Mouse (Mus musculus): ENCODE results near the gene Rars. TPM values are rescaled to one million over a fixed set of nuclear protein-coding genes. Genes with fewer than 3 reads are reported as not detected.
"Not testable (repeated sequence)": the region's sequence is repeated elsewhere in the genome, so short reads cannot be mapped to it uniquely, and the experiment has no call there.

Rars gene
- polyA plus RNA-seq, 1 experiment from 2014 or later = 93.4 TPM

DNA sequence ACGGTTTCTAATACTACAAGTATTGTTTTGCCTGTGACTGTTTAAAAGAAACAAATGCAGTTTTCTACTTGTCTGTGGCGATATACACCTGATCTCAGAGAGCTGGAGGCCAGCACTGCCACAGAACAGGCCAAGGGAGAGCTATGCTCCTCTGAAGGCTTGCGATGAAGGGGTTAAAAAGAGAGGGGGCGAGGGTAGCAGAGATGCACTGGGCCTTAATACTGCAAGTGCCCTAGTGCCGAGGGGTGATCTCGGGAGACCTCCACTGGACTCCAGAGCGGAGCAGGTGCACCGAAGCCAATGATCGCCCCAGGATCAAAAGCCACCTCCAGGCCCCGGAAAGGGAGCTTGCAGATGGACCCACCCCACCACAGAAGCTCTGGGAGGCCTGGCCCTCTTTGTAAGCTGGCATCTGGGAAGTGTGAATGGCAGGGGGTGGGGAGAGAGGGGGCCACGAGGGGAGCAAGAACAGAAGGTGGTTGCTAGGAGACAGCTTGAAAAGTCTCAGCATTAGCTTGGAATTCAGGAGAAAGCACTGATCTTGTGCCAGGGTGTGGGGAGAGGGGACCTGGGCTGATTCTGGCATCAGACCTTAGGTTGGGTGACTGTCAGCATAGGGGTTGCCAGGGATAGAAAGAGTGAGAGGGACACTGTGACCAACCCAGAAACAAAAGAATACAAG is 22.2 kb upstream of the Rars start:
- Histone ChIP-seq H3K4me2 (no peak overlapping the region), H3K9me3 (replicated peaks) (no peaks in the 10 kb centered on the region), H3K4me3 (replicated peaks) (no peak overlapping the region), H3K4me1 (no peaks in the 10 kb centered on the region), H3K27me3 (no peaks in the 10 kb centered on the region), H3K9ac (no peak overlapping the region), H3K27ac (no peak overlapping the region), H3K36me3 (peaks cover 35% of the 10 kb centered on the region)
- 0 out of 2 replicates have a peak, but pooled peaks have one; percentile 38 for ATAC-seq (replicated peaks; ENCODE audit: low FRiP score)
- WGBS = 58% methylated on average over 11 of the region's 11 CpGs

- H3K36me3 ChIP-seq = peaks cover 43% of the 10 kb centered on the region
- no peak overlapping the region for H3K4me3 ChIP-seq (replicated peaks)
- WGBS = 77% methylated on average over 8 of the region's 9 CpGs
- H3K27me3 ChIP-seq = no peaks in the 10 kb centered on the region
- H3K9me3 ChIP-seq (replicated peaks) = no peaks in the 10 kb centered on the region
- no peaks in the 10 kb centered on the region for H3K4me1 ChIP-seq
- no peak for ATAC-seq (replicated peaks; ENCODE audit: low FRiP score)
- H3K27ac ChIP-seq = no peak overlapping the region
- no peak overlapping the region for H3K9ac ChIP-seq
- no peak overlapping the region for H3K4me2 ChIP-seq
Measured at GRCm38 (mm10) chr11:35855567-35855966, 21.3 kb upstream of the Rars start.

- H3K27ac ChIP-seq = no peak overlapping the region
- no peak for ATAC-seq (replicated peaks; ENCODE audit: low FRiP score)
- no peak overlapping the region for H3K4me3 ChIP-seq (replicated peaks)
- peaks cover 45% of the 10 kb centered on the region for H3K36me3 ChIP-seq
- H3K9ac ChIP-seq = no peak overlapping the region
- no peaks in the 10 kb centered on the region for H3K27me3 ChIP-seq
- H3K4me2 ChIP-seq = no peak overlapping the region
- 89% methylated on average over 5 of the region's 5 CpGs for WGBS
- no peaks in the 10 kb centered on the region for H3K9me3 ChIP-seq (replicated peaks)
- H3K4me1 ChIP-seq = no peaks in the 10 kb centered on the region
Measured at GRCm38 (mm10) chr11:35854941-35855340, 20.6 kb upstream of the Rars start.

GRCm38 (mm10) chr11:35853651-35854050 is 19.3 kb upstream of the Rars start:
- H3K36me3 ChIP-seq = peaks cover 39% of the 10 kb centered on the region
- no peak overlapping the region for H3K9ac ChIP-seq
- H3K27ac ChIP-seq = no peak overlapping the region
- WGBS = 94% methylated on average over 4 of the region's 4 CpGs
- H3K27me3 ChIP-seq = no peaks in the 10 kb centered on the region
- no peaks in the 10 kb centered on the region for H3K9me3 ChIP-seq (replicated peaks)
- no peak overlapping the region for H3K4me2 ChIP-seq
- ATAC-seq (replicated peaks; ENCODE audit: low FRiP score) = no peak
- no peaks in the 10 kb centered on the region for H3K4me1 ChIP-seq
- H3K4me3 ChIP-seq (replicated peaks) = no peak overlapping the region

DNA sequence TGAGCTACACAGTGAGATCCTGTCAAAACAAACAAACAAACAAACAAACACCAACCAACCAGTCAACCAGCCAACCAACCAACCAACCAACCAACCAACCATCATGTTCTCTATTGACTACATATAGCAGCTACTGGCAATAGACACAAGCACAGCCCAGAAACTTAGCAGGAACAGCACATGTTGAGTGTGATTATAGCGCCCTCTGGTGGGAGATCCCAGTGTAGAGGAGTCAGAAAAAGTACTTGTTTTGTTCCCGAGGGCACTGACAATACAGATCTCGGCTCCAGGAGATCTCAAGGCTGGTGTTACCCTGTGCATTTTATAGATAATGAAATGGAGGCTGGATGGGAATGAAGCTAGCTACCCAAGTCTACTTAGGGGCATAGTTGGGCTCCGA is 18.4 kb upstream of the Rars start:
- no peak for ATAC-seq (replicated peaks; ENCODE audit: low FRiP score)
- H3K4me3 ChIP-seq (replicated peaks) = no peak overlapping the region

DNA sequence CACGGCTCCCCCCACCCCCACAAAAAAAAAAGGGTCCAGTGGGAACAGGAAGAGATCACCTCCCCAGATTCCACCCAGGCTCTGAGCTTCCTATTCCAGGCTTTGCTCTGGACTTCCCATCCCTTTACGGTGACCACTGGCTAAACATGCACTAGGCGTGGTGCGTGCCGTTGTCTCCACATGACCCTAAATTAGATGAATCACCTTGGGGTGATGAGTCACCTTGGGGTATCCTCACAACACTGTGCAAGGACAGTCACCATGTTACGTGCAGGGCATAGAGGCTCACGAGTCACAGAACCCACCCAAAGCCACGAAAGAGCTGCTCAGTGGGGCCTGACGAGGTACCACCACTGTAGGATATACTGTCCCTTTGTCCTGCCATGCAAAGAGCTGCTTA is 10.0 kb upstream of the Rars start:
- H3K27ac ChIP-seq = no peak overlapping the region
- WGBS = 85% methylated on average over 9 of the region's 9 CpGs
- H3K27me3 ChIP-seq = no peaks in the 10 kb centered on the region
- no peak for ATAC-seq (replicated peaks; ENCODE audit: low FRiP score)
- H3K9ac ChIP-seq = no peak overlapping the region
- peaks cover 24% of the 10 kb centered on the region for H3K36me3 ChIP-seq
- H3K4me1 ChIP-seq = no peaks in the 10 kb centered on the region
- no peak overlapping the region for H3K4me2 ChIP-seq
- H3K9me3 ChIP-seq (replicated peaks) = no peaks in the 10 kb centered on the region
- H3K4me3 ChIP-seq (replicated peaks) = no peak overlapping the region

More for the DNA sequence above, 18.4 kb upstream of the Rars start:
- Histone ChIP-seq H3K4me2 (no peak overlapping the region), H3K4me1 (no peaks in the 10 kb centered on the region), H3K9me3 (replicated peaks) (no peaks in the 10 kb centered on the region), H3K9ac (no peak overlapping the region), H3K27ac (no peak overlapping the region), H3K36me3 (peaks cover 38% of the 10 kb centered on the region), H3K27me3 (no peaks in the 10 kb centered on the region)
- WGBS = 59% methylated on average over 4 of the region's 4 CpGs

GRCm38 (mm10) chr11:35842560-35842959 is 8.3 kb upstream of the Rars start:
- 84% methylated on average over 4 of the region's 4 CpGs for WGBS

DNA sequence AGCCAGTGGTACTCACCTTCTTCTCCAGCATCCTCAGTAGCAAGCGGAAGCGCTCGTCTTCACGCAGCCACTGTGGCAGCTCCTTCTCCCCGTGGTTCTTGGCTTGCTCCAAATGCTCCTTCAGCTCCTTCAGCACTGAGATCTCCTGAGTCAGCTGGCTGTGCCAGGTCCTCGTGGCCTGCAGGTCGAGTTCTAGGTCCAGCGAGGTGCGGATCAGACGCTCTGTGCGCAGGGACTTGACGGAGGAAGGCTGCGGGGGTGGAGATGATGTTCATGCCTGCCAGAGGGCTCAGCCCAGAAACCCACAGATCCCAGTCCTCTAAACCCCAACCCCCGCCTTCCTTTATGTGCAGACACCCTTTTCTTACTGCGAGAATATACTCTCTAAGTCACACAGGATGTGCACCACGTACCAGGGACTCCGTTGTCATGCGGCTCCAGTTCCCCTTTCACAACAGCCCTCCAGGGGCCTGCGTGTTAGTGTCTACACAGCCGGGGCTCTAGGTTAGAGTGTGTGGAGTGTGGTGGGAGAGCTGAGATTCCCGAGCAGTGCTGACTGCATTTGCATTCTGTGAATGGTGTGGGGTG is 7.5 kb upstream of the Rars start:
- Histone ChIP-seq H3K4me2 (no peak overlapping the region), H3K4me3 (replicated peaks) (no peak overlapping the region), H3K4me1 (0 out of 2 replicates have a peak, but pooled peaks cover 6% of the 10 kb centered on the region), H3K36me3 (peaks cover 27% of the 10 kb centered on the region), H3K9ac (no peak overlapping the region), H3K27ac (no peak overlapping the region), H3K9me3 (replicated peaks) (no peaks in the 10 kb centered on the region), H3K27me3 (no peaks in the 10 kb centered on the region)
- no peak for ATAC-seq (replicated peaks; ENCODE audit: low FRiP score)
- WGBS = 87% methylated on average over 21 of the region's 21 CpGs

More at GRCm38 (mm10) chr11:35842560-35842959, 8.3 kb upstream of the Rars start:
- H3K9me3 ChIP-seq (replicated peaks); ATAC-seq (replicated peaks; ENCODE audit: low FRiP score); H3K27ac ChIP-seq; H3K9ac ChIP-seq; H3K4me3 ChIP-seq (replicated peaks); H3K4me1 ChIP-seq; H3K27me3 ChIP-seq; H3K4me2 ChIP-seq: not testable (repeated sequence)
- peaks cover 27% of the 10 kb centered on the region for H3K36me3 ChIP-seq

DNA sequence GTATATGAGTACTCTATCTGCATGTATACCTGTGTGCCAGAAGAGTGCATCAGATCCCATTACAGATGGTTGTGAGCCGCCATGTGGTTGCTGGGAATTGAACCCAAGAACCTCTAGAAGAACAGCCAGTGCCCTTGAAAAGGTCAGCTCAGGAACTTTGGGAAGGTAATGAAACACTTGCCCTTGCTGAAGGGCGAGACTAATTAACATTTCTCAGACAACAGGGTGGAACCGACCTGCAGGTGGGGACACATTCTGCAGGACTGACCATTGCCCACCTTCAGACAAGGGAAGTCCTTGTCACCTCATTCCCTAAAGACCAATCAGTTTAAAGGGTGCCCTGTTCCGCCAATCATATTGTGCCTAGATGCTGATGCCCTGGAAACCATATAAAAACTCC is 6.5 kb upstream of the Rars start:
- peaks cover 27% of the 10 kb centered on the region for H3K36me3 ChIP-seq
- not testable (repeated sequence) for H3K27me3 ChIP-seq; ATAC-seq (replicated peaks; ENCODE audit: low FRiP score); H3K9me3 ChIP-seq (replicated peaks); H3K27ac ChIP-seq; H3K4me2 ChIP-seq; H3K9ac ChIP-seq; H3K4me1 ChIP-seq; H3K4me3 ChIP-seq (replicated peaks)
- 88% methylated on average over 4 of the region's 4 CpGs for WGBS

- H3K27me3 ChIP-seq = no peaks in the 10 kb centered on the region
- H3K9ac ChIP-seq = no peak overlapping the region
- no peak overlapping the region for H3K27ac ChIP-seq
- H3K4me2 ChIP-seq = no peak overlapping the region
- WGBS = 80% methylated on average over 7 of the region's 7 CpGs
- 0 out of 2 replicates have a peak, but pooled peaks cover 6% of the 10 kb centered on the region for H3K4me1 ChIP-seq
- no peak overlapping the region for H3K4me3 ChIP-seq (replicated peaks)
- no peaks in the 10 kb centered on the region for H3K9me3 ChIP-seq (replicated peaks)
- H3K36me3 ChIP-seq = peaks cover 27% of the 10 kb centered on the region
- ATAC-seq (replicated peaks; ENCODE audit: low FRiP score) = no peak
Measured at GRCm38 (mm10) chr11:35840282-35840681, 6.0 kb upstream of the Rars start.

GRCm38 (mm10) chr11:35838345-35839338 is 4.3 kb upstream of the Rars start:
- Histone ChIP-seq H3K9ac (0 out of 2 replicates have a peak overlapping the region, but pooled peaks have one; percentile 6), H3K4me3 (replicated peaks) (peak overlapping the region; percentile 35), H3K9me3 (replicated peaks) (no peaks in the 10 kb centered on the region), H3K27me3 (no peaks in the 10 kb centered on the region), H3K36me3 (peaks cover 27% of the 10 kb centered on the region), H3K4me1 (peaks cover 7% of the 10 kb centered on the region), H3K4me2 (peak overlapping the region; percentile 60), H3K27ac (0 out of 2 replicates have a peak overlapping the region, but pooled peaks have one; percentile 18)
- 17% methylated on average over 28 of the region's 28 CpGs for WGBS
- peak; percentile 93 for ATAC-seq (replicated peaks; ENCODE audit: low FRiP score)
